Mouse (Mus musculus): ENCODE data around the gene Myo1e. TPM values are rescaled to one million over a fixed set of nuclear protein-coding genes. Genes with fewer than 3 reads are reported as not detected.

Myo1e gene
- polyA plus RNA-seq, 1 experiment: 13.9 TPM

- WGBS: 31% methylated on average over 6 of the region's 6 CpGs
- no peak for DNase-seq (ENCODE audit: low read depth, low spot score)
These were observed 12.3 kb downstream of the Myo1e start for GRCm38 (mm10) chr9:70219295-70219931.

- WGBS: 59% methylated on average over 7 of the region's 7 CpGs
- DNase-seq (ENCODE audit: low read depth, low spot score): no peak
These were observed 13.5 kb downstream of the Myo1e start for GRCm38 (mm10) chr9:70220461-70221170.

DNA sequence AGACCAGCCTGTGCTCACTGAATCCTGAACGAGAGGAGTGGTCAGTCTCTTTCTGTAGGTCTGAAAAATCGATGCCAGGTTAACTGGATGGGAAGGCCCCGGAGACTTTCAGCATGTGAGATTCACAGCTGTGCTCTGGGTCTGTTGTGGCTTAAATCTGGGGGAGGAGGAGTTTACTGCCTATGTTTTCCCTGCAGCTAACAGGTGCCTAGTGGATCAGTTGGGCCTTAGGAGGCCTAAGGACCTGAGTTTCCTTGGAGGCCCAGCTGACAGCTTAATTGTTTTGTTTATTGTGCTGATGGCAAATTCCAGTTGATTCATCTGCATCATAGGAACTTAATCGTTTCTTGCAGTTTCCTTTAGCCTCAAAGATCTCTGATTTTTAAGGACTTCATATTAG lies 16.0 kb downstream of the Myo1e start:
- DNase-seq (ENCODE audit: low read depth, low spot score): no peak
- WGBS: 53% methylated on average over 4 of the region's 4 CpGs

DNA sequence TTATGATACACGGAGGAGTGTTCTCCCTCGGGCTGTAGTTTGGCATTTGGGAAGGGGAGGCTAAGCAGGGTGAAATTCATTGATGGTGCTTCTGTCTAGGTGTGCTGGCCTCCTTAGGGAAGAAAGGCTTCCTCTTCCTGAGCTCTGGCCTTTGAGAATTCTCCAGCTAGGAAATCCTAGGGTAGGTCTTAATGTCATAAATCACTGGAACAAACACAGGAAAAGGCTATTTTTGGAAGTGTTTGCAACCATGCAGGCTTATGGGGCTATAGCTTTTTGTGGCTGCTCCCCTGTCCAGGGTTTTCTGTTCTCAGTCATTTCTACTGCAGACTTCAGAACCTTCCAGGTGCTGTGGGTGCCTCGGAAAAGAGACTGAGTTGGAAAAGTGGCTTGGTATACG lies 16.9 kb downstream of the Myo1e start:
- no peak for DNase-seq (ENCODE audit: low read depth, low spot score)
- WGBS: 33% methylated on average over 4 of the region's 4 CpGs

DNA sequence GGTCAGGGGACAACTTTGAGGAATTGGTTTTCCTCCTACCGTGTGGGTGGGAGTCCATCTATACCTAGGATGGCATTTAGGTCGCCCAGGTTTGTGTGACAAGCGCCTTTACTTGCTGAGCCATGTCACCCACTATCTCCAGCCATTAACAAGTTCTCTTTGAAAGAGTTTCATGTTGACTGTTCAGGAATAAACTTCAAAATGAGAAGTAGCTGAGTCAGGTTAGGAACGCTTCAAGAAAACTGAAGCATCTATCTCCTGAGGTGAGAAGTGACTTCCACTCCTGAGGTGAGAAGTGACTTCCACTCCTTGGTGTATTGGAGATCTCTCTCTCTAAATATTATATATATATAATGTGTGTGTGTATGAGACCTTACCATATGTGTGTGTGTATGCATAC lies 19.2 kb downstream of the Myo1e start:
- 94% methylated on average over 4 of the region's 4 CpGs for WGBS
- no peak for DNase-seq (ENCODE audit: low read depth, low spot score)

- WGBS: 30% methylated on average over 8 of the region's 8 CpGs
- DNase-seq (ENCODE audit: low read depth, low spot score): no peak
These were observed 22.7 kb downstream of the Myo1e start for GRCm38 (mm10) chr9:70229823-70230222.

DNA sequence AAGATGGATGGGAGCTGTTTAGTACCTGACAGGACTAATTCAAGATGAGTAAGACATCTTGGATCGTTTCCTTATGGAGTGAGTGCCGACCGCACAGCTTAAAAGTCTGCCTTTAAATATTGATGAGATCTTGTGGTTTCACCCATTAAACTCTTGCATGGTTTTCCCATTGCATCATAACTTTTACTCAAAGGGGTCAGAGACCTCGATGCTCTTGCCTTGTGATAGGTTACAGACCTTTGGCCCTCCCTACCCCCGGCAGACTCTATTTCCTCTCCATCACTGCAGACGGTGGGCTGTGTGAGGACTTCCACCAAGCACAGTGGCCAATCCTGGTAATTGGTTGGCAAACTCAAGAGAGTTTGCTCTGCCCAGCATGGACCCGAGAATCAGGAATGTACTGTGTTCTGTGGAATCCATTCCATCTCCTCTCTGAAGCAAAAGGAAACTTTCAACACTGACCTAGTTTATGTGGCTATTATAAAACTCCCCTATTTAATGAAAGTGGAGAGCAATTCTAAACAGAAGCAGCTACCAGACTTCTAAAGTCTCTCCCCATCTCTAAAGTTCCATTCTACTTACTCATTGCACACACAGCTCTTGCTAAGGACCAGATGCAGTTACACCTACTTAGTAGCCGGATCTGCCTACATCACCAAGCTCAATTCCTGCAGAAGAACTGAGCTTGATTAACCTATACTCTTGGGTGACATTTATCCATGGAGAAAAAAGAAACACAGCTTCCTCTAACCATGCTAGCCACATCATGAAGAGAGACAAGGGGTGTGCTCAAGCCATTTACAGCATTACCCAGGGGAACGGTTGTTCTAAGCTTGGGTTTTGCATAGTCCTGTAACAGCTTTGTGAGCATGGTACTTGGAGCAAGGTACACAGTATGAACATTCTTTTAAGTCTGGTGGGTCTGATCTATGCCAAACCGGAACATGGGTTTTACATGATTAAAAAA lies 25.2 kb downstream of the Myo1e start:
- WGBS: 74% methylated on average over 10 of the region's 10 CpGs
- DNase-seq (ENCODE audit: low read depth, low spot score): no peak

- WGBS: 29% methylated on average over 3 of the region's 3 CpGs
These were observed 30.0 kb downstream of the Myo1e start for GRCm38 (mm10) chr9:70237136-70237535.

GRCm38 (mm10) chr9:70237561-70237960 lies 30.4 kb downstream of the Myo1e start:
- DNase-seq (ENCODE audit: low read depth, low spot score): no peak
- 10% methylated on average over 2 of the region's 2 CpGs for WGBS

More at GRCm38 (mm10) chr9:70237136-70237535, 30.0 kb downstream of the Myo1e start:
- no peak for DNase-seq (ENCODE audit: low read depth, low spot score)

DNA sequence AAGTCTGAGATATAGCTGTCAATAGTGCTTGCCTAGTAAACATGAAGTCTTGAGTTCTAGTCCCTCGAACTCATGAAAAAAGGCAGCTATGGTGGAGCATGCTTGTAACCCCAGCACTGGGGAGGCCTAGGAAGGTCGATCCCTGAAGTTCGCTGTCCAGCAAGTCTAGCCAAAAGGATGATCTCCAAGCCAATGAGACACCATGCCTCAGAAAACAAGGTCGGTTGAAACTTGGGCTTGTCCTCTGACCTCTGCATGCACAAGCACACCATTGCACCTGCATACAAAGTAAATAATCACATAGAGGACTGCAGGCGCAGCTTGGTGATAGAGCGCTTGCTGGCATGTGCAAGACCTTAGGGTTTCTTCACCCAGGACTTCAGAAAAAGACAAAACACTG lies 31.2 kb downstream of the Myo1e start:
- DNase-seq (ENCODE audit: low read depth, low spot score): no peak
- 66% methylated on average over 6 of the region's 6 CpGs for WGBS

DNA sequence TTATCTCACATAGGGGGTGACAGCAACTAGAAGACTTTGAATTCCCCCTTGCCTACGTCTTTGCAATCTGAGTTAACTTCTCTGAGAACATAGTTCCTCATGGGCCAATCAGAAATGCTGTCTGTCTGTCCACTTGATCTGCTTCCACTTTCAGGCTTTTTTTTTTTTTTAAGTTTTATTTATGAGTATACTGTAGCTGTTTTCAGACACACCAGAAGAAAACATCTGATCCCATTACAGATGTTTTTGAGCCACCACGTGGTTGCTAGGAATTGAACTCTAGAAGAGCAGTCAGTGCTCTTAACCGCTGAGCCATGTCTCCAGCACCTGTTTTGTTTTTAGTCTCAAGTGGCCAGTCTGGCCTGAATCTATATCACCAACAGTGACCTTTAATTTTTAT lies 32.1 kb downstream of the Myo1e start:
- WGBS: 79% methylated on average over 3 of the region's 3 CpGs
- no peak for DNase-seq (ENCODE audit: low read depth, low spot score)

DNA sequence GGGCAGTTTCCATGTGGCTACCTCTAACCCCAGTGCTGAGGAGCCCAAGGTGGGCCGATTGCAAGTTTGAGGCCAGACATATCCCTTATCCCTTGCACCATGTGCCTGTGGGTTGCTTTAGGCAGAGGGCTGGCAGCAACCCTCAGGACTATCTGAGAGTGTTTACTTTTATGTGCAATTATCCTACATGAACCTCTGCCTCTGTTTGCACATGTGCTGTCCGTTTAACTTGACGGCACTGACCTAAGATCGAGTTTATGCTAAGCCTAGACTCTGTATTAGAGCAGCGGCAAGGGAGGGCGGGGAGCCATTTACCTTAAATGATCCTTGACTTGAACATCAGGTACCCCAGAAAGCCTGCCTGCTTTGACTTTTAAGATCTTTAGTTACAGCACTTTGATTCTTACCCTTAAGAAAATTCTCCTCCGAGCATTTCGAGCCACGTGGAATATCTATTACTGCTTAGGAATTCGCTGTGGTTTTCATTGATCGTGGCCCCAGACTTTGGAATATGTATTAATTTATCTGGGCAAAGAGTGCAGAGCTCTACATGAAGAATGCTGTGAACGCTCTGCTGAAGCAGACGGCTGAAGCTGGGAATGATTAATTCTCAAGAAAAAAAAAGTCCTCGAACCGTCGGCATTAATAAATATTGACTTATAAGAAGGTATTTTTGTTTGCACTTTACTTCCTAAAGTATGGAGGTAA lies 33.7 kb downstream of the Myo1e start:
- WGBS: 19% methylated on average over 16 of the region's 16 CpGs

DNA sequence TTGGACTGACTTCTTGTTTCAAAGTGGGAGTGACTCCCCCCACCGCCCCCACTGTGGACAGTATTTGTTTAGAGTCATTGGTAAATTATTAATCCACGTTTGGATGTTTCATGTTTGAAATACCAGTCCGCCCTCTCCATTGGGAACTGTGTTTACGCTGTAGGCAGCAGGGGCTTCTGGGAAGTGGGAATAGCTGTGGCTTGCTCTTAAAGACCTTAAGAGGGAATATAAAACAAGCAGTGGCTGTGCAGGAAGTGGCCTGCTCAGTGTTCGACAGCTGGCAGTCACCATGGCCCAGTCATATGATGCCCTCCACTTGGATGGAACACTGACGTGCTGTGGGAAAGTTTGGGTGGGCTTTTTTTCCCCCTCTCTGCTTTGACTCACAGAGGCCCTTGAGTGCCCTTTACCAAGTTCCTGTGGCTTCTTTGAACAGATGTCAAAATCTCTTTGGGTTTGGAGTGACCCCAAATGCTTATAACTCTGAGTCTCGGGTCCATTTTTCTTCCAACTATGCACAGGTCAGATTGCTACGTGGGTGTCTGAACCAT lies 34.3 kb downstream of the Myo1e start:
- WGBS: 17% methylated on average over 8 of the region's 8 CpGs
- no peak for DNase-seq (ENCODE audit: low read depth, low spot score)

More for the DNA sequence above, 33.7 kb downstream of the Myo1e start:
- no peak for DNase-seq (ENCODE audit: low read depth, low spot score)

DNA sequence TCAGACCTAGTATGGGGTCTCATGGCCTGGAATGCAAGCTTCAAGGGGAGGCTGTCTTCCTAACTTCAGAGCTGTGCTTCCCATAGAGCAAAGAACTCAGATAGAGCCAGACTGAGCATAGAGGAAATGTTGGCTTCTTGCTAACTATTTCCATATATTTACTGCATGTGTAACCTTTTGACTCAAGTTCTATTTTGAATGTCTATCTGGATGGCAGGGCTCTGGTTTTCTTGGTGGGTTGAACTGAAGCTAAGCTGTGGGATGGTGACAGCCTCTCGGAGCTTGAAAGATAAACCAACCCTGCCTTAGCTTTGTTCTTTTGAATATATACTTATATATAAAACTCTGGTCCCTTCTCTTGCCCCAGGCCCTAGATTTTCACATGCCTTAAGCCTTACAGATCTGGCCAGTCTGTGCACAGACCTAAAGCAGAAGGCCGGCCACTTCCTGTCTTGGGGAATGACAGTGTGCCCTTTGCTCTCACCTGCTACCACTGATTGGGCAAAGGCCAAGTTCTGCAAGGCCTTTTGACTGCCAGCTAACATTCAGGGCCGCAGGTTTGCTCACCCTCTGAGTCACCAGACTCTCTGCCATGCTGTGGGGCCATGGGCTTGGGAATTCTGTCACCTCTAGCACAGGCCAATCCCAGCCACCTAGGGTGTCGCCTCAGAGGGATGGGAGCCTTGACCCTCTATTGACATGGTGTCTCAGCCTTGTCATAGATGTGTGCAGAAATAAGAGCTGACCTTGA lies 35.1 kb downstream of the Myo1e start:
- WGBS: 41% methylated on average over 4 of the region's 4 CpGs
- DNase-seq (ENCODE audit: low read depth, low spot score): no peak

DNA sequence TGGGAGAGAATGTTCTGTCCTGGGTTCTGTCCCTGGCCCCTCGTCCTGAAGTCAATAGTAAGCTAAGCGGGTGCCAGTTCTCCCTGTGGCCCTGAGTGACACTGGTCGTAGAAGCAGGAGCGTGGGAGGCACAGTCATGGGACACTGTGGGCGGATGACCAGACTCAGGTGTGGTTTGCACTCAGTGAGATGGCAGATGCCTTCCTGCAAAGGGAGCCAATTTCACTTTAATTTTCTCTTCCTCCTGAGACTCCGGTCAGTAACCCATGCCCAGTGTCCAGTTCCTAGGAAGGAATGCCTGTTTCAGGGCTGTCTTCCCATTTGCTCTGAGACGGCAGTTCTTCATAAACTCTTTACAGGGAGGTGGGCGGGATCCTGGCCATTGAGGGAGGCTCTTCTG lies 36.1 kb downstream of the Myo1e start:
- DNase-seq (ENCODE audit: low read depth, low spot score): no peak
- 28% methylated on average over 8 of the region's 8 CpGs for WGBS

DNA sequence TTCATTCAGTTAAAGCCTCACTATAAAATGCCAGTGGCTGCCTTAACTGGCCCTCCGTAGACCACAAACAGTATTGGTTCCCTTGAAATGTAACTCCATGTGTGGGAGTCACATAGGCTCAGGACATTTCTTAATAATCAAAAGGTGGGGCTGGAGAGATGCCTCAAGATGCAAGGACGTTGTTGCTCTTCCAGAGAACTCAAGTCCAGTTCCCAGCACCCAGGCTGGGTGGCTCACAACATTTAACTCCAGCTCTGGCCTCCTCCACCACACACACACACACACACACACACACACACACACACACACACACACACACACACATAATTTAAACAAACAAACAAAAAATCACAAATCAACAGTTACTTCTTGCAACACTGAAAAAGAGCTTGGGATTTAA lies 36.6 kb downstream of the Myo1e start:
- DNase-seq (ENCODE audit: low read depth, low spot score): no peak
- 46% methylated on average over 2 of the region's 2 CpGs for WGBS

DNA sequence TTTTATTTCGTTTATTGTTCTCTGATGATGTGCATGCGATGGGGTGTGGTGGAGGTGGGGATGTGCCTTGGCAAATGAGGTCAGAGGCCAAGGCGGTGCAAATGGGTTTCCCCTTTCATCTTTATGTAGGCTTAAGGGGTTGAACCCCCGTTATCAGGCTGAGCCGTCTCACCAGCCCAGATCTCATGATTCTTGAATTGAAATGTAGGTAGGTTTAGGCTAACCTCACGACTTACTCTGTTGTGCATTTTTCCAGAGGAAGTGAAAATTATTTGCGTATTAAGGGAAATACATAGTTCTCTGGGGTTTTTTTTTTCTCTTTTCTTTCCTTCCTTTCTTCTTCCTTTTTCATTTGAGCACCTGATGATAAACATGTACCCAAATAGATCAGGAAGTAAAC lies 37.0 kb downstream of the Myo1e start:
- DNase-seq (ENCODE audit: low read depth, low spot score): no peak
- 54% methylated on average over 7 of the region's 7 CpGs for WGBS

DNA sequence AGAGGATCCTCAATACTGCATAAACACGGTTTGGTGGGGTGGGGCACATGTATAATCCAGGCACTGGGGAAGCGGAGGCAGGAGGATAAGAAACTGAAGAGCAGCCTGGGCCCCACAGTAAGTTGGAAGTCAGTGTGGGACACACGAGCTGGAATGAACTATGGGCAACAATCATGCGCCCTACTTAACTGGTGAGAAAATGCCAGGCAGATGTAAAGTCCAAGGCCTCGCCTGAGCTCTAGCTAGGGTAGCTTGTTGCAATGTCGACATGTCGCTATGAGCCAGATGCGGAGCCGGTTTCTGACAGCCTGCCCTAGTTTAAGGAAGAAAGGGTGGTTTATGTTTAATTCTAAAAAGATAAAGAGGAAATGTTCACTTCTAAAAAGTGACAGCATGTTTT lies 37.9 kb downstream of the Myo1e start:
- DNase-seq (ENCODE audit: low read depth, low spot score): no peak
- 81% methylated on average over 9 of the region's 9 CpGs for whole genome bisulfite sequencing

DNA sequence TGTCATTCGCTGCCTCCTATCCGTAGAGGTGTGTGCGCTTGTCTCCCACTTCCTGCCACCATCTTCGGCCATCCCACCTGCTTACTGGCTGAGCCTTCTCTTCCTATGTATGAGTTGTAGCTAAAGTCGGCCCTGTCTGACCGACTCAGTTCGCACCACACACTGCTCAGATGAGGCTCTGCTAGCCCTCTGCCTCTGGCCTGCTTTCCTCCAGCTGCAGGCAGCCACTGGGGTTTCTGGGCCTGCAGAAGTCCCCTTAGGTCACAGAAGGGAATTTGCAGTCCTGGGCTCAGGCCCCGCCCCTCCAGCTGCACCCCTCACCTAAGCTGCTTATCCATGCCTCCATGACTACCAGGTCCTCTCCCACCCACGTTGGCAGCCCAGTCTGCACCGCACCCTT lies 39.3 kb downstream of the Myo1e start:
- DNase-seq (ENCODE audit: low read depth, low spot score): no peak
- 82% methylated on average over 10 of the region's 10 CpGs for WGBS
